Mouse (Mus musculus): ENCODE data around the gene AU022751.
"Not testable (repeated sequence)": the region's sequence is repeated elsewhere in the genome, so short reads cannot be mapped to it uniquely, and the experiment has no call there.

AU022751 gene

DNA sequence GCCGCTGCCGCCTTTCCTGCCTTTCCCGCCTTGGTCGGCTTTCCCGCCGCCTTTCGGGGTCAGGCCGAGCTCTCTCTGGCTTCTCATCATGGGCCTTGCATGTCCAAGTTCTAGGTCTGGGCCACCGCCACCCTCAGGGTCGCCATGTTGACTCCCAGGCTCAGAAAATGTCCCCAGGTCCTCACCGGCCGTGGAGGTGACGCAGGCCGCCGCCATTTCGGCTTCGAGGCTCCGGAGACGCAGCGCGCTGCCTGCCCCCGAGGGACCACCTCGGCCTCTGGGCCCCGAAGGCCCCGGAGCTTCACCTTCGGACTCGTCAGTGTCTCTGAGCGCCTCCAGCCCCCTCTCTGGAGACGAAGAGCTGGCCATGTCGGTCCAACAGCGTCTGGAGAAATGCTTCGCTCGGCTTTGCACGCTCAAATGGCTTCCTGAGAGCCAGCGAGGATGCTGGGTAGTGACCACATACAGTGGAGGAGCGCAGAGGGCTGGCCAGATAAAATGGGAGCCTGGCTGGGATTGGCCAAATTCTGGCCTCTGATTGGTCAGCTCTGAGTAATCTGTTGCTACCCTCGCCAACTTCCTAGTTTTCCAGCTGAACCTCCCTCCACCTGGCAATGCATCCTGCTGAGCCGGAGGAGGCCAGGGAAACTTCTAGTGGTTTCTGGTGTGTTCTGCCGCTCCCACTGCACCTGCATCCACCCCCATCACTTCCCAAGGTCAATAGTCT is at the start of gene AU022751:
TSS of gene AU022751 (minus strand) at position 466 of the 727 bp plus-strand sequence.
- DNase-seq (ENCODE audit: low spot score): no peak

GRCm38 (mm10) chrX:6091996-6092757 is 9.0 kb upstream of the AU022751 start:
- no peak for DNase-seq (ENCODE audit: low spot score)

GRCm38 (mm10) chrX:6091547-6091946 is 8.3 kb upstream of the AU022751 start:
- DNase-seq (ENCODE audit: low spot score): no peak

DNA sequence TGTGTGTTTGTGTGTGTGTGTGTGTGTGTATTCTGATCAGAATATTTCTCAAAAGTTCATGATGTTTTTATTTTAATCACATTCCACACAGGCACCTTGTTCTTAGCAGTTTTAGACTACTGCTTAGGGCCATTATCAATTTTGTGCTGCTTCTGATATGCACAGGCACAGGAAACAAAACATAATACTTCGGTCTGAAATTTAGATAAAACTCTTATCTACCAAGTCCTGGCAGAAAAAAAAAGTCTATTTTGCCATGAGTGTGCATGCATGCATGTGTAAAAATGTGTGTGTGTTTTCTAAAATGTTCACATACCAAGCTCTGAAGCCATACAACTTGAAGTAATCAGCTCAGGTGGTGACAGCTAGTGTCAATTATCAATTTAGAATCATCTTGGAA is 21.7 kb downstream of the AU022751 start:
- no peak for DNase-seq (ENCODE audit: low spot score)

- DNase-seq (ENCODE audit: low spot score): not testable (repeated sequence)
Observed at GRCm38 (mm10) chrX:6047936-6048614, 35.1 kb downstream of the AU022751 start.

DNA sequence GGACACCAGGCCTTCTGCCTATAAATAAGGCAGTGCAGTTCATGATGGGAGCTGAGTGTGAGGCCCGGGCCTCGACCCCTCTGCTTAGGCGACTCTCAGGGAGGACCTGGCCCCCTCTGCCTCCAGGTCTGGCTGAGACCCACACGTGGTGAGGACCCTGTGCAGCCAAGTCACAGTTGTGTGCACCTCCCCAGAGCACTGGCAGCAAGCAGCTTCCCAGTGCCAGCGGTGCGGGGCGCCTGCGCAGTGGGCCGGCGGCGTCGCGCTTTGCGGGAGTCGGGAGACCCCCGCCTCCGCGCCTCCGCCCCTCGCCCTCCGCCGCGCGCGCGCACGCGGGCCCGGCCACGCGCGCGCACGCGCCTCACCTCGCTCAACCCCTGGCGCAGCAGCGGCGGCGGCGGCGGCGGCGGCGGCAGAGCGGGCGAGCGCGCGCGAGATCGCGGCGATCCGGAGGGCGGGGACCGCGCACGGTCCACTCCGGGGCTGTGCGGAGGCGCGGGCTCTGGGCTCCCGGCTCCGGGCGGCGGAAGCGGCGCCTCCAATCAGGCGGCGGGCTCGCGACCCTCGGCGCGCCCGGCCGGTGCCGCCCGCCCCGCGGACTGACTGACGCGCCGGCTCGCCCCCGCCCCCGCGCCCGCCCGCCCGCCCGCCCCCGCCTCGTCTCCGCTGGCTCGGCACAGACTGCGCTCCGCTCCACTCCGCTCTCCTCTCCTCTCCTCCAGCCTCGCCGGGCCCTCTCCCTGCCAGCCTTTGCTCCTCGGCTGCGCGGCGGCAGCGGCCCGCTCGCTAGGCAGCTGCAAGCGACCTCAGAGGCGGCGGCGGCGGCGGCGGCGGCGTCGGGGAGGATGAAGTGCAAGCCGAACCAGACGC is 35.9 kb downstream of the AU022751 start, which contains the start of gene Nudt11:
TSS of gene Nudt11 (plus strand) at position 388 of the 870 bp plus-strand sequence.
- DNase-seq (ENCODE audit: low spot score): not testable (repeated sequence)

All from adipocyte (in vitro differentiated cells).